Mouse (Mus musculus) erythroblast, embryonic 14.5 days (primary cell): ENCODE data around the gene Inhbe. TPM values are rescaled to one million over a fixed set of nuclear protein-coding genes. Genes with fewer than 3 reads are reported as not detected.
A peak's percentile ranks its signal among the peaks of the same experiment; 100 is the strongest.

Experiments used
- H3K27me3 ChIP-seq: 2 replicates; pipeline ENCODE4 v1.6.1; 2012; ENCODE audit warnings: inconsistent platforms; ENCODE audit not compliant: control insufficient read depth
- H3K36me3 ChIP-seq: 2 replicates; pipeline ENCODE4 v1.6.1; 2012; ENCODE audit warnings: mild to moderate bottlenecking, inconsistent platforms; ENCODE audit not compliant: control insufficient read depth
- H3K4me1 ChIP-seq: 2 replicates; pipeline ENCODE4 v1.6.1; 2012; ENCODE audit warnings: inconsistent platforms; ENCODE audit not compliant: control insufficient read depth
- H3K4me3 ChIP-seq: replicated peaks from 2 replicates; pipeline ENCODE3; 2012; ENCODE audit warnings: moderate library complexity, mild to moderate bottlenecking, inconsistent platforms
- H3K9me3 ChIP-seq: 2 replicates; pipeline ENCODE4 v1.6.1; 2012; ENCODE audit warnings: low read length, inconsistent platforms, mixed read lengths; ENCODE audit not compliant: control insufficient read depth
- GATA1 ChIP-seq: IDR thresholded peaks from 2 replicates; pipeline ENCODE4 v1.6.1; 2012; ENCODE audit warnings: low read length, inconsistent platforms, mixed read lengths
- TAL1 ChIP-seq: IDR thresholded peaks from 3 replicates; pipeline ENCODE4 v1.6.1; 2012; ENCODE audit warnings: low read length, inconsistent platforms, mixed read lengths
- polyA plus RNA-seq: library from polyadenylated mRNA; stranded (reverse); fragments of >175 nt; gene quantifications from 2 replicates; pipeline ENCODE4 v1.2.3, GENCODE M21; 2012

The Inhbe gene
- polyA plus RNA-seq, 1 experiment, result not detected

DNA sequence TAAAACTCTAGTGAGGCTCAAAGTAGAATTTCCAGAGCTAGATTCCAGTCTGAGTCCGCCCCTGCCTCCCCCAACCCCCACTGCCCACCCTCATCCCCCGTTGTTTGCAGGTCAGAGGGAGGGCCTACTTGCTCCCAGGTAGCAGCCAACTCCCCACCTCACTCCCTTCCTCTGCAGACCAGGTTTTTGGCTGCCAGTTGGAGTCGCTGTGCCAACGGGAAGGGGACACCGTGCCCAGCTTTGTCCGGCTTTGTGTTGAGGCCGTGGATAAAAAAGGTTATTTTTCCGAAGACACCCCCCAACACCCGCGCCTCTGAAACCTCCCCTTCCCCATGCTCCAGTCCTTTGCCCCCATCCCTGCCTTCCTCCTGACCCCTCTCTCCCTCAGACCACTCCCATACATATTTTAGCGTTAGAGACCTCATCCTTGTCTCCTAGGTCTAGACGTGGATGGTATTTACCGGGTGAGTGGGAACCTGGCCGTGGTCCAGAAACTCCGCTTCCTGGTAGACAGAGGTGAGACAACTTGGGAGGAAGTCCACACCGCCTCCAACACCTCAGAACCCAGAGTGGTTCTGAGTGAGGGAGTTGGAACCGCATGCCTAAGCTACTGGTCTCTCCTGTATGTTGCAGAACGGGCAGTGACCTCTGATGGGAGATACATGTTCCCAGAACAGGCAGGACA is 26.6 kb downstream of the Inhbe start:
- peaks cover 54% of the 10 kb centered on the region for H3K4me1 ChIP-seq
- H3K9me3 ChIP-seq, result peaks cover 6% of the 10 kb centered on the region; the same call in 1 of the 2 replicates
- H3K4me3 ChIP-seq, result no peak overlapping the region
- TF ChIP-seq GATA1 (no peak), TAL1 (no peak)
- peaks cover 10% of the 10 kb centered on the region for H3K36me3 ChIP-seq
- H3K27me3 ChIP-seq, result peaks cover 52% of the 10 kb centered on the region

GRCm38 (mm10) chr10:127326828-127327227 is 27.4 kb downstream of the Inhbe start:
- Histone ChIP-seq H3K4me1 (peaks cover 50% of the 10 kb centered on the region), H3K9me3 (0 out of 2 replicates have a peak, but pooled peaks cover 2% of the 10 kb centered on the region), H3K36me3 (peaks cover 10% of the 10 kb centered on the region), H3K27me3 (peaks cover 52% of the 10 kb centered on the region), H3K4me3 (peak overlapping the region; percentile 68)
- TF ChIP-seq TAL1 (no peak), GATA1 (no peak)

GRCm38 (mm10) chr10:127326017-127326801 is 28.0 kb downstream of the Inhbe start:
- TF ChIP-seq TAL1, result no peak
- no peak for TF ChIP-seq GATA1
- Histone ChIP-seq H3K9me3 (no peaks in the 10 kb centered on the region), H3K4me3 (peak overlapping the region; percentile 68), H3K27me3 (peaks cover 48% of the 10 kb centered on the region), H3K36me3 (peaks cover 10% of the 10 kb centered on the region), H3K4me1 (peaks cover 47% of the 10 kb centered on the region)

DNA sequence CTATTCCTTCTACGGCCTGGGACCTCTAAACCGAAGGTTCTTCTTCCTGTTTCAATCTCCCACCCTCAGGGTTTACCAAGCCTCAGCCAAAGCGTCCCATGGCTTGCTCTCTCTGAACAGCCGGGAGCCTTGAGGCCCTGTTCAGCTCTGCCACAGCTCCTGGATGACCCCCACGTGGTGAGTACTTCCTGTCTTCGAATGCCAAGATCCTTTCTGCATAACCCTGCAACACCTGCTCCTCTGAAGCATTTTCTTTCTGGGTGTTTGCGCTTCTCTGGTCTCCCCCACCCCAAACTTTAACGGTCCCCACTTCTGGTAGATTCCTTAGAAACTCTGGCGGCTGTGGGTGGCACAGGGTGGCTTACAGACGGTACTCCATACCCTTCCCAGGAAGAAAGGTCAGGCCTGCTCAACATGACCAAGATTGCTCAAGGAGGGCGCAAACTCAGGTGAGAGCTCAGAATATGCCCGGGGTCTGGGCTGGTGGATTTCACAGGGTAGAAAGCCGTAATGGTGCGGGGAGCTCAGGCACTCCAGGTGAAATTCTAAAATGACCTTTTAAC is 28.7 kb downstream of the Inhbe start:
- Histone ChIP-seq H3K4me1 (peaks cover 42% of the 10 kb centered on the region), H3K4me3 (peak overlapping the region; percentile 68), H3K27me3 (peaks cover 48% of the 10 kb centered on the region), H3K9me3 (no peaks in the 10 kb centered on the region), H3K36me3 (peaks cover 10% of the 10 kb centered on the region)
- TF ChIP-seq TAL1 (no peak), GATA1 (no peak)

DNA sequence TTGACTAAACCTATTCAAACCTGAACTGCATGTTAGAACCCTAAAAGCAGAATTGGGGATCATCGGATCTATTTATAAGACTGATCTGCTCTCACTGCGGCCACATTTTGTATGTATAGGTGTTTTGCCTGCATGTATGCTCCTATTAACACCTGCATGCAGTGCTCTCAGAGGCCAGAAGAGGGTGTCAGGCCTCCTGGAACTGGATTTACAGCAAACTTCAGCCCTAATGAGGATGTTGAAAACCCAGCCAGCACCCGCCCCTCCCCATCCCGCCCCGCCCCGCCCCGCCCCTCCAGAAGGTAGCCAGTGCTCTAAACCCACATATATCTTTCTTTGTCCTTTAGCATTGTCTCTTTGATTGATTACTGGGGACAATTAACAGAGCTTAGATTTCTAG is 29.7 kb downstream of the Inhbe start:
- peaks cover 7% of the 10 kb centered on the region for H3K36me3 ChIP-seq

GRCm38 (mm10) chr10:127323131-127323855 is 30.9 kb downstream of the Inhbe start:
- TF ChIP-seq GATA1 (no peak), TAL1 (no peak)
- no peak overlapping the region for H3K4me3 ChIP-seq
- no peaks in the 10 kb centered on the region for H3K36me3 ChIP-seq
- peaks cover 43% of the 10 kb centered on the region for H3K27me3 ChIP-seq
- H3K9me3 ChIP-seq, result no peaks in the 10 kb centered on the region
- peaks cover 40% of the 10 kb centered on the region for H3K4me1 ChIP-seq

More for the DNA sequence above, 29.7 kb downstream of the Inhbe start:
- no peak for TF ChIP-seq GATA1
- no peak for TF ChIP-seq TAL1
- Histone ChIP-seq H3K4me1 (peaks cover 40% of the 10 kb centered on the region), H3K4me3 (no peak overlapping the region), H3K27me3 (peaks cover 48% of the 10 kb centered on the region), H3K9me3 (no peaks in the 10 kb centered on the region)

DNA sequence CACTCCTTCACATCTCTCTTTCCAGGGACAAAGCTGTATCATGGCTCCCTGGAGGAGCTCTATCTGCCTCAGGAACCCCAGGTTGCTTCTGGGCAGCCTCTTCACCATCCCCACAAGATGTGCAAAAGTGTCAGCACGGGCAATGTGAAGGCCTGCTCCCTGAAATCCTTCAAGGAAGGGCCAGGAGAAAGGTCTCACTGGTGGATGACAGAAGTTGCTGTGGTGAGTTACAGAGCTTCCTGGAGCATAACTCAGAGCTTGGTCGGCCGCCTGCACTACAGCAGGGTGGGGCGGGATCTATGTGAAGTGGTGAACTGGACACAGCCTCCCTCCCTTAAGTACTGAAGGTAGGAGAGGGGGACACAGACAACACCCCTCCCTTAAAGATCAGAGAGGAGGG is 31.5 kb downstream of the Inhbe start:
- H3K4me1 ChIP-seq, result peaks cover 47% of the 10 kb centered on the region
- TF ChIP-seq TAL1, result no peak
- no peak for TF ChIP-seq GATA1
- H3K36me3 ChIP-seq, result no peaks in the 10 kb centered on the region
- no peak overlapping the region for H3K4me3 ChIP-seq
- H3K9me3 ChIP-seq, result no peaks in the 10 kb centered on the region
- peaks cover 39% of the 10 kb centered on the region for H3K27me3 ChIP-seq

- TF ChIP-seq TAL1 (no peak), GATA1 (no peak)
- Histone ChIP-seq H3K27me3 (peaks cover 34% of the 10 kb centered on the region), H3K36me3 (no peaks in the 10 kb centered on the region), H3K9me3 (no peaks in the 10 kb centered on the region), H3K4me1 (peaks cover 51% of the 10 kb centered on the region), H3K4me3 (no peak overlapping the region)
Measured at GRCm38 (mm10) chr10:127322178-127322577, 32.0 kb downstream of the Inhbe start.

GRCm38 (mm10) chr10:127321621-127322020 is 32.6 kb downstream of the Inhbe start, which contains the start of gene Arhgap9:
Gene Arhgap9 (plus strand): TSS chr10:127321964.
- Histone ChIP-seq H3K27me3 (peaks cover 28% of the 10 kb centered on the region), H3K9me3 (no peaks in the 10 kb centered on the region), H3K36me3 (no peaks in the 10 kb centered on the region), H3K4me1 (peaks cover 50% of the 10 kb centered on the region), H3K4me3 (no peak within 1 kb of the TSS)
- TF ChIP-seq GATA1, result no peak
- no peak for TF ChIP-seq TAL1
